Mouse (Mus musculus) gonadal fat pad, adult 2 months (tissue): ENCODE measurements around the gene D930020B18Rik. TPM values are rescaled to one million over a fixed set of nuclear protein-coding genes. Genes with fewer than 3 reads are reported as not detected.

Experiments used
- DNase-seq: peaks from one replicate; pipeline ENCODE4 v3.0.0-alpha.2; 2012; ENCODE audit warnings: low read depth
- polyA plus RNA-seq: library from polyadenylated mRNA; depleted of rRNA; stranded (reverse); fragments of >200 nt; gene quantifications from 2 replicates; pipeline ENCODE4 v1.2.3, GENCODE M21; 2012

Gene D930020B18Rik
- polyA plus RNA-seq, 1 experiment, result not detected

DNA sequence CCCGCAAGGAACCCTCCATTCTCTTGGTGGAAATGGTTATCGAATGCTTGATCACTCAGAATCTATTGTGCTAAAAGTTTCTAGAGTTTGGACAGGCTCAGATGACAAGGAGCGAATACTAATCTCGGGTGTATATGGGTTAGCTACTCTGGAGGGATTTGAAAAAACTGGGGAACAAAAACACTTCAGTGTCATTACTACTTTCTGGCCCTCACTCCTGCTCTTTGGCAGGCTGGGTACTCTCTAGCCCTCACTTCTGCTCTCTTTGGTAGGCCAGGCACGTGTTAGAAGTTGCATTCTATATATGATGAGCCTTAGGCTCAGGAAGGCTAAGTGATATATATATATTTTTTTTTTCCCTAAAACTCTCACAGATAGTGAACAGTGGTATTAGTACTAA lies 1.8 kb upstream of the D930020B18Rik start:
- no peak for DNase-seq

- DNase-seq, result no peak
Observed at GRCm38 (mm10) chr10:121640150-121640930, 1.0 kb upstream of the D930020B18Rik start.

DNA sequence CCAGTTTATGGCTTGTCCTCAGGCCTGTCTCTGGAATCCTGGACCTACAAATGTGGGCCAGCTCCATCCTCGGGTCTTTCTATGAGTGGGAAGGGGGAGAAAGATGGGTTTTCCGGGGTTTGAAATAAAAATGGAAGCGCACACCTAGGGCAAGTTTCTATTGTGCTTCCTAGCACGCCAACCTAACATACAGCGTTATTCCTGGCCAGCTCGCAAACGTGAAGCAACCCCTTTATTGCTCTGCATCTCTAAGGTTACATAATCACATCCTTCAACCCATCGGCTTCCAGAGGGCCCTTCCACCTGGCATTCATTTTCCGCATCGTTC lies 480 bp upstream of the D930020B18Rik start:
- no peak for DNase-seq

DNA sequence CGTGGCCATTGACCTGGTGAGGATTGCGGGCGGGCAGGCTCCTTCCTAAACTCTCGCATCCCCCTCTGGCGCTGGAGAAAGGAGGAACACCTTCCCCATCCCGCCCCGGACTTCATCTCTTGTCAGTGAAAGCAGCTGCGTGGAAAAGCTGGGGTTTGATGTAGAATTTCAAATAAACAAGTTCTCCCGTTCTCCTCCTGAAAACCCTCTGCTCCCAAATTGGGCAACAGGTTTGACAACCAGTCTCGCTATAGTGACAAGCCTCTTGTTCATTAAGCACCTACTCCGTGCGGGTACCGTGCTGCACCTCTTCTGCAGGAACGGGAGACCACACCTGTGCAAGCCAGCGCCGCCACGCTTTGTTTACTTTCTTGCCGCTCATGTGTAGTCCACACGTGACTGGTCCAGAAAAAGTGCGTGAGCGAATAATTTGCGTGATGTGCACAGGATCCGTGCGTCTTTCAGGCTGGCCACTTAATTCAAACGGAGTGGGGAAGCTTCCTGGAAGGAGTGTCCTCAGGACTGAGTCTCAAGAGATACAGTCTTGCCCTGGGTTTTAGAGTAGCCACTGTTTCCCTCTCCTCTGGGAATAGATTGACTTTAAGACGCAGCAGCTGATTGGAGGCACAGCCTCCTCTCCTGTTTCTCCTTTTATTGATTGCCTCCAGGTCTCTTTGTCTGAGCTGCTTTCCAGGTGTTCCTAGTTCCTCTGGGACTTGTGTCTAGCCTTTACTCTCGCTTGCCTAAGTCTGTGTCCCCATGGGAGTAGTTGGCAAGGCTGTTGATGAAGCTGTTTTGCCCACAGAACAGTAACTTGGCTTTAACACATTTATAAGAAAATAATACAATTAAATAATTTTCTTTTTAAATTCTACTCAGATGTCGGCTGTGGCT lies 913 bp downstream of the D930020B18Rik start:
- DNase-seq, result no peak

DNA sequence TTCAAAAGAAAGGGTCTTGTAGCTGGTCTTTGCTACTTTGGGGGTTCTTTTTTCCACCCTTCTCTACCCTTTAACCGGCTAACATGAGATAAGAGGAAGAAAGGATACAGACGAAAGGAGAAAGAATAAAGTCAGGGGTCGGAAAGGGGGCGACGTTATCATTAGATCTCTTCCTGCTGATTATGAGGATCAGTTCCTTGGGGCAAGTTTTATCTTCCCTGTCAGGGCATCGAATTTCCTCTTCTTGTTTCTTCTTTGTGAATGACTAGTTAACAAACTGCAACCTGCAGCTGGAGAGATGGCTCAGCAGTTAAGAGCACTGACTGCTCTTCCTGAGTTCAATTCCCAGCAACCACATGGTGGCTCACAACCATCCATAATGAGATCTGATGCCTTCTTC lies 4.9 kb downstream of the D930020B18Rik start:
- no peak for DNase-seq

- DNase-seq, result no peak
Observed at GRCm38 (mm10) chr10:121653079-121653478, 11.7 kb downstream of the D930020B18Rik start.

DNA sequence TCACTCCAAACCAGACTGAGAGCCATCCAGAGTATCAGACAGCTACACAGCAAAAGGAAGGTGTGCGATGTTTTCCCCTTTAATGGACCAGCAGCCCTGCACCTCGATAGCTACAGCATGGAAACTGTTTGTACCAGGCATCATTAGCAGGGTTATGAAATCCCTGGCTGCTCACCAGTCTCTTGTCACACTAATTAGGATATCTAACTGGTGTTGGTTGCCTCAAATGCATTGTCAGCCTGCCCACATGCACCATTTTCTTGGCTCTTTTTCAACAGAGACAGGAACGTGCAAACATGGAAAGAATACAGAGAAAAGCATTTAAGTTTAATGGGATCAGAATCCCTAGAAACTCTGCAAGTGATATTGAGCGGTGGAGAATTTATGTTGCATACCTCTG lies 14.5 kb downstream of the D930020B18Rik start:
- no peak for DNase-seq

DNA sequence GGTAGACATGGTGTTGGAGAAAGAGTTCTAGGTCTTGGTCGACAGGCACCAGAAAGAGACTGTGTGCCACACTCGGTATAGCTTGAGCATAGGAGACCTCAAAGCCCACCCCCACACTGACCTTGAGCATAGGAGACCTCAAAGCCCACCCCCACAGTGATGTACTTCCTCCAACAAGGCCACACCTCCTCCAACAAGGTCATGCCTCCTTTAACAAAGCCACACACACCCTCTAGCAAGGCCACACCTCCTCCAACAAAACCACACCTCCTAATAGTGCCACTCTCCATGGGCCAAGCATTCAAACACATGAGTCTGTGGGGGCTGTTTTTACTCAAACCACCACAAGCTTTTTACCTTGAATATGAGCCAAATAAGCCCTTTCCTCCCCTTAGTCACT lies 21.3 kb downstream of the D930020B18Rik start:
- no peak for DNase-seq

GRCm38 (mm10) chr10:121663599-121663998 lies 22.2 kb downstream of the D930020B18Rik start:
- no peak for DNase-seq

GRCm38 (mm10) chr10:121665631-121666145 lies 24.3 kb downstream of the D930020B18Rik start:
- no peak for DNase-seq

GRCm38 (mm10) chr10:121669103-121669502 lies 27.7 kb downstream of the D930020B18Rik start:
- no peak for DNase-seq

- no peak for DNase-seq
Observed at GRCm38 (mm10) chr10:121677019-121677418, 35.6 kb downstream of the D930020B18Rik start.

GRCm38 (mm10) chr10:121680902-121681301 lies 39.5 kb downstream of the D930020B18Rik start:
- DNase-seq, result no peak

GRCm38 (mm10) chr10:121682539-121682938 lies 41.2 kb downstream of the D930020B18Rik start:
- DNase-seq, result no peak

DNA sequence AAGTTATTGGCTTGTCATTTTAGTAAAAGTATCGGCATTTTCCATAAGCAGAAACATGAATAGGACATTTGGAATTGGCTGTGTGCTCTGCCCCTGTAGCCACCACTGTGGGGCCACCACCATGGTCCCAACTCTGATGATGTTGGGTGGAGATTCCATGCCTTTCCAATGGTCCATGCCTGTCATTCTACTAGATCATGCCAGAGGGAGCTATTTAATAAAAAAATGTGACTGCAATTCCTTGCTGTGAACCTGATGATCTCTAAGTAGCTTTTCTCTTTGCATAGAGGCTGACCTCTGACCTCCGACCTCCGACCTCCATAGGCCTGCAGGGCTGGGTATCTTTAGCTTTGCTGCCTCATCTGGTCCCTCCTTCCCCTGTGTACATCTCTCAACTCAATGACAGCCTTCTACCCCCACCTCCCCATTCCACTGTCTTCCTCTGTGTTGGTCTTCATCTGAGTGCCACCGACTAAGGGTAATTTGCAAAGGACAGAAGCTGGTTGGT lies 44.8 kb downstream of the D930020B18Rik start:
- no peak for DNase-seq

- no peak for DNase-seq
Observed at GRCm38 (mm10) chr10:121687511-121687910, 46.1 kb downstream of the D930020B18Rik start.

GRCm38 (mm10) chr10:121689591-121690314 lies 48.4 kb downstream of the D930020B18Rik start:
- no peak for DNase-seq

GRCm38 (mm10) chr10:121692944-121693579 lies 51.7 kb downstream of the D930020B18Rik start:
- DNase-seq, result no peak

DNA sequence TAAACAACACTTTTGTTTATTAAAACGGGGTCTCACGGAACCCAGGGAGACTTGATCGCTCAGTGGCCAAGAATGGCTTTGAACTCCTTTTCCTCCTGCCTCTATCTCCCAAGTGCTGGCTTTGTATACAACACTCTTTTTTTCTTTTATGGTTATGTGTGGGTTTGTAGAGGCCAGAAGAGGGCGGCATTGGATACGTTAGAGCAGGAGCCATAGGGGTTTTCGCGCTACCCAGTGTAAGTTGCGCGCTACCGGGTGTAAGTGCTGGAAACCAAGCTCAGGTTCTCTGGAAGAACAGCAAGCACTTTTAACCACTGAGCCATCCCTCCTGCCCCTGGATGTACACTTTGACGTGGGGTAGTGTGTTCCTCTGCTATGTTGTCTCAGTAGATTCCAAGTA lies 53.2 kb downstream of the D930020B18Rik start:
- no peak for DNase-seq

DNA sequence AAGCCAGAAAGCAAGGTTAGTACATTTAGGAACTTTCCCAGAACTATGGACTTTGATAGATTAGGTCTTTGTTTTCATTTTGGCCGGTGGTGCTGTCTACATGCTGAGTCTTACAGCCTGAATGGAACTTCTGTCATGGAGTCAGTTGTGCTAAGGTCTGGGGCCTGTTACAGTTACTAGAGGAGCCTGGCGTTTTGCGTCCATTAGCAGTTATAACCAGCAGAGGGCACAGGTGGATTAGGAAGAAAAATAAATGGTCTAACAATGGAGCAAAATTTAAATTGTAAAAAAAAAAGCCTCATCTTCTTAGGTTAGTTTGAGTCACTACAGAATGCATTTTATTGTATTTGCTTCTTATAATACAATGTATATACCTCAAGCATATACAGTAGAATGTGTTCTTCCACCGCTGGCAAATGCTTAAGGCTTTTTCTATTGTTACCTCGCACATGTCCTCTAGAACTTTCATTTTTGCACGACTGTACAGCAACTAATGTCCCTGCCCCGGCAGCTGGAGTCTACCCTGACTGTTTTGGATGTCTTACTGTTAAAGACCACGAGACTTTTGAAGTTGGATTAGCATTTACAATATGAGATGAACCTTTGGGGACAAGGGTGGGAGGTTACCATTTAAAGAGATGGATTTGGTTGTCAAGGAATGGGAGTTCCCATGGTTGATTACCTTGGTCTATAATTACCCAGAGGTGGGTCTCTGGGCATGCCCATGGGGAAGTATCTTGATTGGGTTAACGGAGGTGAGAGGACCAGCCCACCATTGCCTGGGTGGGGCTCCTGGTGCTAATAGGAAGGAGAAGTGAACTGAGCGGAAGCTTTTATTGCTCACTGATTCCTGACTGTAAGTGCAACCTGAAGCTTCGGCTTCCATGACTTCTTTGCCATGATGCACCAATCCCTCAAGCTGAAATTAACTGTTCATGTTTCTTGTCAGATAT lies 60.2 kb downstream of the D930020B18Rik start:
- no peak for DNase-seq
